Mouse (Mus musculus): ENCODE measurements around the gene Ddt.
A peak's percentile ranks its signal among the peaks of the same experiment; 100 is the strongest.
"Not testable (repeated sequence)": the region's sequence is repeated elsewhere in the genome, so short reads cannot be mapped to it uniquely, and the experiment has no call there.

Gene Ddt

GRCm38 (mm10) chr10:75774102-75774501 is 888 bp upstream of the Ddt start:
- no peak for DNase-seq (ENCODE audit: low read depth, low spot score)

- DNase-seq (ENCODE audit: low read depth, low spot score): not testable (repeated sequence)
Measured at GRCm38 (mm10) chr10:75767756-75768155, 5.5 kb downstream of the Ddt start.

GRCm38 (mm10) chr10:75766856-75767255 is 6.4 kb downstream of the Ddt start:
- no peak for DNase-seq (ENCODE audit: low read depth, low spot score)

GRCm38 (mm10) chr10:75764519-75765473 is 8.4 kb downstream of the Ddt start:
- peak; percentile 89 for DNase-seq (ENCODE audit: low read depth, low spot score)

GRCm38 (mm10) chr10:75763682-75764518 is 9.3 kb downstream of the Ddt start, which contains the start of gene Cabin1:
Cabin1 (minus strand) TSS chr10:75764341.
- DNase-seq (ENCODE audit: low read depth, low spot score): peak; percentile 98

- no peak for DNase-seq (ENCODE audit: low read depth, low spot score)
Measured at GRCm38 (mm10) chr10:75762413-75762812, 10.8 kb downstream of the Ddt start.

GRCm38 (mm10) chr10:75760311-75760710 is 12.9 kb downstream of the Ddt start:
- no peak for DNase-seq (ENCODE audit: low read depth, low spot score)

- DNase-seq (ENCODE audit: low read depth, low spot score): no peak
Measured at GRCm38 (mm10) chr10:75756719-75757118, 16.5 kb downstream of the Ddt start.

GRCm38 (mm10) chr10:75744017-75744416 is 29.2 kb downstream of the Ddt start:
- peak; percentile 88 for DNase-seq (ENCODE audit: low read depth, low spot score)

- no peak for DNase-seq (ENCODE audit: low read depth, low spot score)
Measured at GRCm38 (mm10) chr10:75743369-75743768, 29.8 kb downstream of the Ddt start.

- DNase-seq (ENCODE audit: low read depth, low spot score): no peak
Measured at GRCm38 (mm10) chr10:75740866-75741265, 32.3 kb downstream of the Ddt start.

- no peak for DNase-seq (ENCODE audit: low read depth, low spot score)
Measured at GRCm38 (mm10) chr10:75725449-75725848, 47.8 kb downstream of the Ddt start.
